Mouse (Mus musculus) CH12.LX (cell line): Measurements from ENCODE around the gene Sun1. TPM values are rescaled to one million over a fixed set of nuclear protein-coding genes. Genes with fewer than 3 reads are reported as not detected.

ENCODE experiments used
- DNase-seq: peaks from one replicate; pipeline ENCODE4 v3.0.0-alpha.2; 2013; ENCODE audit errors: extremely low read depth
- H3K27ac ChIP-seq: 2 replicates; pipeline ENCODE4 v1.5.1; 2012; ENCODE audit warnings: low read depth, mild to moderate bottlenecking, control low read depth, moderate library complexity; ENCODE audit not compliant: insufficient read depth
- H3K27me3 ChIP-seq: replicated peaks from 2 replicates; pipeline ENCODE3; 2012; ENCODE audit warnings: inconsistent platforms
- H3K36me3 ChIP-seq, 2 experiments: replicated peaks in 1 of 2; 2 replicates each; pipeline versions ENCODE3 to v1.6.1; 2012; ENCODE audit warnings: inconsistent platforms in 1 of 2, low read length in 1 of 2, mild to moderate bottlenecking in 1 of 2, mixed read lengths in 1 of 2, moderate library complexity in 1 of 2; ENCODE audit not compliant: control insufficient read depth in 1 of 2, insufficient read depth in 1 of 2
- H3K4me1 ChIP-seq, 2 experiments: 2 replicates each; pipeline ENCODE4 v1.6.1; 2012; ENCODE audit warnings: inconsistent platforms in 1 of 2, moderate library complexity in 1 of 2; ENCODE audit not compliant: insufficient read depth in 2 of 2, control insufficient read depth in 1 of 2
- H3K4me2 ChIP-seq: 2 replicates; pipeline ENCODE4 v1.6.1; 2012; ENCODE audit warnings: low read depth, mild to moderate bottlenecking, control low read depth; ENCODE audit not compliant: poor library complexity, insufficient read depth, severe bottlenecking
- H3K4me3 ChIP-seq, 3 experiments: fragments of 150-350 bp in 1 of 3; sonication (generic) in 1 of 3; replicated peaks in 1 of 3; 2 replicates each; pipeline versions ENCODE3 to v1.5.1; 2011 to 2012; ENCODE audit warnings: low read depth in 2 of 3, low read length in 2 of 3, mild to moderate bottlenecking in 2 of 3, moderate library complexity in 2 of 3, control low read depth in 1 of 3, improper control_type of control experiment in 1 of 3, inconsistent platforms in 1 of 3, mixed read lengths in 1 of 3; ENCODE audit not compliant: poor library complexity in 1 of 3
- H3K79me2 ChIP-seq: replicated peaks from 2 replicates; pipeline ENCODE4 v1.6.1; 2012; ENCODE audit warnings: mild to moderate bottlenecking, moderate library complexity; ENCODE audit not compliant: control insufficient read depth, poor library complexity, insufficient read depth, severe bottlenecking; ENCODE audit errors: extremely low read depth
- H3K9ac ChIP-seq: 2 replicates; pipeline ENCODE4 v1.6.1; 2012; ENCODE audit warnings: low read depth, mild to moderate bottlenecking, control low read depth, moderate library complexity; ENCODE audit not compliant: insufficient read depth
- H3K9me3 ChIP-seq: replicated peaks from 2 replicates; pipeline ENCODE3; 2012; ENCODE audit warnings: low read length, inconsistent platforms, mixed read lengths
- BHLHE40 ChIP-seq: IDR thresholded peaks from 2 replicates; pipeline ENCODE4 v1.6.1; 2011; ENCODE audit warnings: mild to moderate bottlenecking, low read depth, low read length, improper control_type of control experiment
- E2F4 ChIP-seq: IDR thresholded peaks from 2 replicates; pipeline ENCODE4 v1.6.1; 2011; ENCODE audit warnings: low read depth, low read length, improper control_type of control experiment; ENCODE audit not compliant: insufficient replicate concordance
- ETS1 ChIP-seq: conservative IDR thresholded peaks from 2 replicates; pipeline ENCODE4 v1.6.1; 2012; ENCODE audit warnings: low read depth, mild to moderate bottlenecking, inconsistent platforms, low read length, improper control_type of control experiment, moderate library complexity
- GABPA ChIP-seq: IDR thresholded peaks from 2 replicates; pipeline ENCODE4 v1.6.1; 2012; ENCODE audit warnings: low read depth, low read length, improper control_type of control experiment, inconsistent platforms; ENCODE audit not compliant: insufficient replicate concordance
- HCFC1 ChIP-seq: IDR thresholded peaks from 2 replicates; pipeline ENCODE4 v1.6.1; 2012; ENCODE audit warnings: low read depth, mild to moderate bottlenecking, inconsistent platforms, low read length, improper control_type of control experiment
- JUN ChIP-seq: IDR thresholded peaks from 2 replicates; pipeline ENCODE4 v1.6.1; 2011; ENCODE audit warnings: low read depth, mild to moderate bottlenecking, low read length, improper control_type of control experiment, moderate library complexity; ENCODE audit not compliant: insufficient read depth
- JUND ChIP-seq: conservative IDR thresholded peaks from 2 replicates; pipeline ENCODE4 v1.6.1; 2011; ENCODE audit warnings: low read depth, low read length, improper control_type of control experiment
- KAT2A ChIP-seq: IDR thresholded peaks from 2 replicates; pipeline ENCODE4 v1.6.1; 2012; ENCODE audit warnings: low read length, improper control_type of control experiment, inconsistent platforms; ENCODE audit not compliant: insufficient replicate concordance
- MAFK ChIP-seq: IDR thresholded peaks from 2 replicates; pipeline ENCODE4 v1.6.1; 2011; ENCODE audit warnings: low read length, improper control_type of control experiment; ENCODE audit not compliant: insufficient replicate concordance
- MAX ChIP-seq: IDR thresholded peaks from 2 replicates; pipeline ENCODE4 v1.6.1; 2011; ENCODE audit warnings: low read length, improper control_type of control experiment
- MAZ ChIP-seq: IDR thresholded peaks from 2 replicates; pipeline ENCODE4 v1.6.1; 2012; ENCODE audit warnings: low read depth, mild to moderate bottlenecking, inconsistent platforms, low read length, improper control_type of control experiment, moderate library complexity
- MEF2A ChIP-seq: IDR thresholded peaks from 2 replicates; pipeline ENCODE4 v1.6.1; 2014; ENCODE audit warnings: low read depth, mild to moderate bottlenecking, inconsistent platforms, low read length, improper control_type of control experiment, borderline replicate concordance
- MYC ChIP-seq: IDR thresholded peaks from 2 replicates; pipeline ENCODE4 v1.6.1; 2011; ENCODE audit warnings: low read depth, mild to moderate bottlenecking, improper control_type of control experiment, low read length
- NELFE ChIP-seq: IDR thresholded peaks from 2 replicates; pipeline ENCODE4 v1.6.1; 2011; ENCODE audit warnings: low read depth, low read length, improper control_type of control experiment
- NRF1 ChIP-seq: IDR thresholded peaks from 2 replicates; pipeline ENCODE4 v1.6.1; 2014; ENCODE audit warnings: low read depth, mild to moderate bottlenecking, inconsistent platforms, low read length, improper control_type of control experiment, moderate library complexity
- RAD21 ChIP-seq: IDR thresholded peaks from 2 replicates; pipeline ENCODE4 v1.6.1; 2011; ENCODE audit warnings: low read depth, mild to moderate bottlenecking, low read length, improper control_type of control experiment, moderate library complexity
- UBTF ChIP-seq: IDR thresholded peaks from 2 replicates; pipeline ENCODE4 v1.6.1; 2012; ENCODE audit warnings: low read depth, mild to moderate bottlenecking, inconsistent platforms, low read length, improper control_type of control experiment, moderate library complexity
- USF1 ChIP-seq: IDR thresholded peaks from 2 replicates; pipeline ENCODE4 v1.6.1; 2014; ENCODE audit warnings: low read depth, mild to moderate bottlenecking, inconsistent platforms, low read length, improper control_type of control experiment
- USF2 ChIP-seq: conservative IDR thresholded peaks from 2 replicates; pipeline ENCODE4 v1.6.1; 2011; ENCODE audit warnings: low read depth, low read length, improper control_type of control experiment
- ZC3H11A ChIP-seq: IDR thresholded peaks from 2 replicates; pipeline ENCODE4 v1.6.1; 2012; ENCODE audit warnings: low read depth, mild to moderate bottlenecking, inconsistent platforms, low read length, improper control_type of control experiment
- ZNF384 ChIP-seq: IDR thresholded peaks from 2 replicates; pipeline ENCODE4 v1.6.1; 2012; ENCODE audit warnings: low read depth, low read length, improper control_type of control experiment, inconsistent platforms
- dilution Hi-C: fragments of 300-500 bp; cut with MboI; formaldehyde crosslinking; loops from 2 replicates; pipeline ENCODE4 v1.14.3; 2020; ENCODE audit warnings: low sequenced_read_pairs; ENCODE audit not compliant: extremely low pct_unique_long_range_greater_than_20kb, extremely low pct_ligation_motif_present
- in situ Hi-C: fragments of 300-500 bp; cut with MboI; formaldehyde crosslinking; loops from 3 replicates; pipeline ENCODE4 v1.14.3; 2019; ENCODE audit warnings: low sequenced_read_pairs, low pct_ligation_motif_present, low pct_unique_long_range_greater_than_20kb, mixed read lengths
- polyA plus RNA-seq: library from polyadenylated mRNA; unstranded; fragments of >175 nt; gene quantifications from 2 replicates; pipeline ENCODE4 v1.2.1, GENCODE M21; 2012; ENCODE audit warnings: low read depth; ENCODE audit not compliant: insufficient read length
- total RNA-seq, 2 experiments: library from RNA; depleted of rRNA; stranded (reverse); fragments of 300-350 nt in 1 of 2; fragments of >200 nt in 1 of 2; gene quantifications; 2 replicates each; pipeline ENCODE4 v1.2.3; 2012 to 2014

Sun1 gene
- total and polyA plus RNA-seq, 3 experiments, result 10.1 to 18.5 (median 12.9) TPM

DNA sequence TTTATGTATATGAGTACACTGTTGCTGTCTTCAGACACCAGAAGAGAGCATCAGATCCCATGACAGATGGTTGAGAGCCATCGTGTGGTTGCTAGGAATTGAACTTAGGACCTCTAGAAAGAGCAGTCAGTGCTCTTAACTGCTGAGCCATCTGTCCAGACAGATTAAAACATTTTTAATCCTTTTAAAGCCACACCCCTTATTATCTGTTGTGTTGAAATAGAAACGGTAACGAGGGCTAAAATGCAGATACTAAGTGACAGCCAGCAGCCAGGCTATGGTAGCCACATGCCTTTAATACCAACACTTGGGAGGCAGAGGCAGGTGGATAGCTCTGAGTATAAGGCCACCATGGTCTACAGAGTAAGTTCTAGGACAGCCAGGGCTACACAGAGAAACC is 31.6 kb downstream of the Sun1 start:
- no peaks in the 10 kb centered on the region for H3K9me3 ChIP-seq
- no peak for TF ChIP-seq GABPA
- TF ChIP-seq USF1, result no peak
- TF ChIP-seq MAZ, result no peak
- TF ChIP-seq NRF1, result no peak
- TF ChIP-seq KAT2A, result no peak
- TF ChIP-seq MYC, result no peak
- TF ChIP-seq BHLHE40, result no peak
- TF ChIP-seq MAFK, result no peak
- TF ChIP-seq UBTF, result no peak
- TF ChIP-seq E2F4, result no peak
- no peak for TF ChIP-seq ZC3H11A
- TF ChIP-seq USF2, result no peak
- TF ChIP-seq HCFC1, result no peak
- TF ChIP-seq NELFE, result no peak
- no peak for TF ChIP-seq ZNF384
- TF ChIP-seq JUN, result no peak
- TF ChIP-seq JUND, result no peak
- TF ChIP-seq RAD21, result no peak
- no peak for TF ChIP-seq MEF2A
- TF ChIP-seq MAX, result no peak
- TF ChIP-seq, all 38 proteins: peak for 0
- H3K4me1 ChIP-seq, result peaks cover 9 to 66% of the 10 kb centered on the region in 2 experiments
- H3K9ac ChIP-seq, result no peak overlapping the region
- 0 out of 2 replicates have a peak, but pooled peaks cover 2% of the 10 kb centered on the region for H3K79me2 ChIP-seq
- peaks cover 37 to 66% of the 10 kb centered on the region in 2 experiments for H3K36me3 ChIP-seq
- H3K4me3 ChIP-seq, result no peak overlapping the region
- no peak for DNase-seq
- no peak overlapping the region for H3K27ac ChIP-seq
- in situ Hi-C loops (no loop called here), dilution Hi-C loops (no loop called here)
- no peak overlapping the region for H3K4me2 ChIP-seq
- H3K27me3 ChIP-seq, result no peaks in the 10 kb centered on the region

DNA sequence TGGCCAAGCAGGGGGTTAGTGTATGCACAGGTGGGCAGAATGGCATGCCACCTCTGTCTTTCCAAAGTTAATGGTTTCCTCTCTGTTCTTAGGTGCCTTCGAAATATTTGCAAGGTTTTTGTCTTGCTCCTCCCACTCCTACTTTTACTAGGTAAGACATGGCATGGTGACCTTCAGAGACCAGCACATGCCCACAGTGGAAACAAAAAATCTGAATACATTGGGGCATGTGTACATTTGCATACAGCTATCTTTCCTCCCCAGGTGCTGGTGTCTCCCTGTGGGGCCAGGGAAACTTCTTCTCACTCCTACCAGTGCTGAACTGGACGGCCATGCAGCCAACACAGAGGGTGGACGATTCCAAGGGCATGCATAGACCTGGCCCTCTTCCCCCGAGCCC is 34.0 kb downstream of the Sun1 start:
- H3K27ac ChIP-seq, result no peak overlapping the region
- peaks cover 9 to 83% of the 10 kb centered on the region in 2 experiments for H3K4me1 ChIP-seq
- no peaks in the 10 kb centered on the region for H3K27me3 ChIP-seq
- peak; percentile 27 for DNase-seq
- H3K9me3 ChIP-seq, result no peaks in the 10 kb centered on the region
- no peak overlapping the region for H3K4me2 ChIP-seq
- H3K4me3 ChIP-seq, result no peak overlapping the region
- H3K9ac ChIP-seq, result no peak overlapping the region
- in situ Hi-C loops, result no loop called here
- peaks cover 37 to 71% of the 10 kb centered on the region in 2 experiments for H3K36me3 ChIP-seq
- TF ChIP-seq ETS1 (peak; percentile 56; the same call in 1 of the 2 replicates), BHLHE40 (peak; percentile 68), USF1 (no peak), MYC (0 out of 2 replicates have a peak, but pooled peaks have one; percentile 23)
- dilution Hi-C loops, result no loop called here
- 0 out of 2 replicates have a peak, but pooled peaks cover 2% of the 10 kb centered on the region for H3K79me2 ChIP-seq
